Mouse (Mus musculus) skeletal muscle tissue, postnatal 0 days (tissue): ENCODE measurements around the gene Gm21725. TPM values are rescaled to one million over a fixed set of nuclear protein-coding genes. Genes with fewer than 3 reads are reported as not detected.

Experiments used
- polyA plus RNA-seq: library from polyadenylated mRNA; unstranded; fragments of >200 nt; fragmentation: Nextera tagmentation; extraction: Ambion mirVana; gene quantifications from 2 replicates; pipeline ENCODE4 v1.2.1, GENCODE M21; 2015

Gm21725 gene
- not detected in 2 replicates for polyA plus RNA-seq

DNA sequence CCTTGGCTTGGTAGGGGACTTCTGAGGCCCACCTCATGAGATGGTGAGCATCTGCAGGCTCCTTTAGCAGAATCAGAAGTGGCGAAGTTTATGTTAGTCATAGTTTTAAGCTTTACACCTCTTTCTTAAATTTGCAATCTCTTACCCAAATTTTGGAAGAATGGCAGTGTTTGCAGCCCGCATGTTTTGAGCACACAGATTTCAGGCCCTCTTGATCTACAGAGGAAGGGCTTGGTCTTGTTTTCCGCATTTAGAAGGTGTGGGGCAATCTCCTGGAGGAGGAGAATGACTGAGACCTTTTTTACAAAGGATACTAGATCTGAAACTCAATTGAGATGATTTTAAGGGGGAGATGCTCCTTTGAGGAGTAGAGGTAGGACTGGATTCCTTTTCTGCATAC, at the start of gene Gm21725:
Gene Gm21725 (minus strand): TSS at position 101 of the 400 bp plus-strand sequence.

Other genes with a start within 250 kb of the Gm21725 start
- not detected in 2 replicates for gene Gm21891, start 215.6 kb downstream of the Gm21725 start, polyA plus RNA-seq
- gene Gm21425, start 187.1 kb downstream of the Gm21725 start, polyA plus RNA-seq, result not detected in 2 replicates
- gene Gm21828, start 125.1 kb downstream of the Gm21725 start, polyA plus RNA-seq, result not detected in 2 replicates
- gene Gm21440, start 96.7 kb downstream of the Gm21725 start, polyA plus RNA-seq, result not detected in 2 replicates
- gene Gm21454, start 96.6 kb downstream of the Gm21725 start, polyA plus RNA-seq, result not detected in 2 replicates
- gene Gm21866, start 116.5 kb upstream of the Gm21725 start, polyA plus RNA-seq, result not detected in 2 replicates
- gene Gm20773, start 145.0 kb upstream of the Gm21725 start, polyA plus RNA-seq, result not detected in 2 replicates